Mouse (Mus musculus) E14TG2a.4 (cell line): ENCODE measurements around the gene Morn3.

Experiments
- CTCF ChIP-seq: conservative IDR thresholded peaks from 2 replicates; pipeline ENCODE4 v1.5.1; 2014; ENCODE audit warnings: low read length
- NANOG ChIP-seq: IDR thresholded peaks from 2 replicates; pipeline ENCODE4 v1.6.1; 2014; ENCODE audit warnings: borderline replicate concordance, low read length, mixed read lengths
- POU5F1 ChIP-seq: IDR thresholded peaks from 2 replicates; pipeline ENCODE4 v1.6.1; 2014; ENCODE audit warnings: low read length, borderline replicate concordance

- no peak for TF ChIP-seq CTCF
- TF ChIP-seq NANOG = no peak
- no peak for TF ChIP-seq POU5F1
Observed at GRCm38 (mm10) chr5:123017504-123017903, 29.3 kb downstream of the Morn3 start.
